29 mouse cellular contexts compared by ENCODE assay signal in genomic region chr19:12684638-12685037, GRCm38 (mm10). TPM values are rescaled to one million over a fixed set of nuclear protein-coding genes. Genes with fewer than 3 reads are reported as not detected.
"Had no signal": no experiment of that assay in that cellular context is flagged by ENCODE, and none has a peak within 500 bp of the region (broad histone marks: within the 10 kb centered on the region; RNA-seq: fewer than 3 reads in every experiment).

No protein-coding gene starts in this region.

- H3K36me3 ChIP-seq: liver, embryonic 15.5 days; lung, embryonic 15.5 days had no signal

- H3K27me3 ChIP-seq: liver, embryonic 15.5 days; lung, embryonic 15.5 days had no signal

- H3K4me1 ChIP-seq: liver, embryonic 15.5 days; lung, embryonic 15.5 days had no signal

- H3K27ac ChIP-seq: left cerebral cortex, adult 2 months; liver, embryonic 15.5 days; lung, embryonic 15.5 days; stomach, postnatal 0 days had no signal

- H3K4me3 ChIP-seq: left cerebral cortex, adult 2 months; liver, embryonic 15.5 days; lung, embryonic 15.5 days had no signal

- H3K9ac ChIP-seq: liver, embryonic 15.5 days; lung, embryonic 15.5 days had no signal

- H3K9me3 ChIP-seq: liver, embryonic 15.5 days; lung, embryonic 15.5 days had no signal

- DNase-seq: layer of hippocampus, postnatal 36 days; lung, adult 18-20 months; lung, postnatal 10 days; lung, postnatal 36 days; midbrain, embryonic 14.5 days; right cerebral cortex, adult 18-20 months; right cerebral cortex, postnatal 14 days; right cerebral cortex, postnatal 4 days; thymus, adult 2 months; thymus, postnatal 14 days; thymus, postnatal 4 days had no signal

- H3K4me2 ChIP-seq: liver, embryonic 11.5 days; liver, embryonic 15.5 days; lung, embryonic 15.5 days; midbrain, embryonic 11.5 days had no signal

RNA-seq across cellular contexts. Expression of gene Olfr1443, which starts 6.7 kb away (rescaled TPM):
- total RNA-seq: layer of hippocampus, adult 8-10 months; layer of hippocampus, postnatal 10 days; layer of hippocampus, postnatal 36 days; left cerebral cortex, adult 2 months; left cerebral cortex, postnatal 10 days; left cerebral cortex, postnatal 36 days; megakaryocyte-erythroid progenitor cell, adult 5-6 weeks; midbrain, postnatal 0 days had no signal
- polyA plus RNA-seq: intestine, embryonic 14.5 days; limb, embryonic 11.5 days; limb, embryonic 14.5 days; liver, embryonic 11.5 days; liver, embryonic 15.5 days; lung, embryonic 15.5 days; midbrain, embryonic 11.5 days; midbrain, embryonic 14.5 days; midbrain, postnatal 0 days; neural tube, embryonic 11.5 days; neural tube, embryonic 14.5 days; stomach, embryonic 14.5 days; stomach, postnatal 0 days; thymus, adult 2 months had no signal

RNA-seq across cellular contexts. Expression of gene Keg1, which starts 10.9 kb away (rescaled TPM):
- total RNA-seq: layer of hippocampus, adult 8-10 months; layer of hippocampus, postnatal 10 days; layer of hippocampus, postnatal 36 days; left cerebral cortex, adult 2 months; left cerebral cortex, postnatal 10 days; left cerebral cortex, postnatal 36 days; megakaryocyte-erythroid progenitor cell, adult 5-6 weeks; midbrain, postnatal 0 days had no signal
- polyA plus RNA-seq: limb, embryonic 11.5 days; limb, embryonic 14.5 days; midbrain, embryonic 11.5 days; midbrain, embryonic 14.5 days; midbrain, postnatal 0 days; neural tube, embryonic 11.5 days; neural tube, embryonic 14.5 days; stomach, embryonic 14.5 days; stomach, postnatal 0 days had no signal

RNA-seq across cellular contexts. Expression of gene Olfr1442, which starts 14.4 kb away (rescaled TPM):
- total RNA-seq: layer of hippocampus, adult 8-10 months; layer of hippocampus, postnatal 10 days; layer of hippocampus, postnatal 36 days; left cerebral cortex, adult 2 months; left cerebral cortex, postnatal 10 days; left cerebral cortex, postnatal 36 days; megakaryocyte-erythroid progenitor cell, adult 5-6 weeks; midbrain, postnatal 0 days had no signal
- polyA plus RNA-seq: intestine, embryonic 14.5 days; limb, embryonic 11.5 days; limb, embryonic 14.5 days; liver, embryonic 11.5 days; liver, embryonic 15.5 days; lung, embryonic 15.5 days; midbrain, embryonic 11.5 days; midbrain, embryonic 14.5 days; midbrain, postnatal 0 days; neural tube, embryonic 11.5 days; neural tube, embryonic 14.5 days; stomach, embryonic 14.5 days; stomach, postnatal 0 days; thymus, adult 2 months had no signal

RNA-seq across cellular contexts. Expression of gene Glyat, which starts 51.5 kb away (rescaled TPM):
- total RNA-seq: left cerebral cortex, adult 2 months; left cerebral cortex, postnatal 10 days; left cerebral cortex, postnatal 36 days; megakaryocyte-erythroid progenitor cell, adult 5-6 weeks; midbrain, postnatal 0 days had no signal
- polyA plus RNA-seq: intestine, embryonic 14.5 days; limb, embryonic 11.5 days; liver, embryonic 11.5 days; lung, embryonic 15.5 days; midbrain, embryonic 11.5 days; midbrain, embryonic 14.5 days; midbrain, postnatal 0 days; neural tube, embryonic 11.5 days; neural tube, embryonic 14.5 days; stomach, embryonic 14.5 days; stomach, postnatal 0 days; thymus, adult 2 months had no signal
